ENCODE assay signal across 8 mouse cellular contexts in genomic region chr14:75565534-75566140, GRCm38 (mm10). TPM values are rescaled to one million over a fixed set of nuclear protein-coding genes. Genes with fewer than 3 reads are reported as not detected.
DNase-seq lines count a peak whose midpoint lies in the region; ATAC-seq and TF ChIP-seq lines count a peak whose summit lies in the region.

No protein-coding gene starts in this region.

- TF ChIP-seq CTCF in left cerebral cortex, adult 2 months (IDR thresholded peaks at IDR 0.05): no peak; the same call in 1 of the 2 replicates

- no peak overlapping the region for H3K9ac ChIP-seq in forebrain, embryonic 15.5 days (replicated peaks)
- H3K9ac ChIP-seq in hindbrain, embryonic 15.5 days: no peak overlapping the region
- no peak overlapping the region for H3K9ac ChIP-seq in neural tube, embryonic 14.5 days (replicated peaks; ENCODE audit: low read depth, low read length)

- intact Hi-C loops in left cerebral cortex, adult 2 months (cut with DNase I): no loop called here

- ATAC-seq in forebrain, embryonic 15.5 days (replicated peaks): peak; percentile 91
- peak; percentile 90 for ATAC-seq in hindbrain, embryonic 15.5 days (ENCODE audit: low FRiP score, low read depth)
- ATAC-seq in neural tube, embryonic 14.5 days (ENCODE audit: low read depth): peak; percentile 87
- no peak for ATAC-seq in erythroid progenitor cell, adult 5-6 weeks (replicated peaks; ENCODE audit: low FRiP score, poor library complexity, severe bottlenecking)

- peak overlapping the region; percentile 13 for H3K4me2 ChIP-seq in forebrain, embryonic 15.5 days (replicated peaks)
- 0 out of 2 replicates have a peak overlapping the region, but pooled peaks have one; percentile 12 for H3K4me2 ChIP-seq in hindbrain, embryonic 15.5 days
- H3K4me2 ChIP-seq in neural tube, embryonic 14.5 days (ENCODE audit: low read depth, low read length): no peak overlapping the region

- H3K27me3 ChIP-seq in forebrain, embryonic 15.5 days: no peaks in the 10 kb centered on the region
- H3K27me3 ChIP-seq in hindbrain, embryonic 15.5 days: no peaks in the 10 kb centered on the region
- H3K27me3 ChIP-seq in neural tube, embryonic 14.5 days (ENCODE audit: control insufficient read depth, insufficient read depth, low read length): no peaks in the 10 kb centered on the region

- peaks cover 24% of the 10 kb centered on the region for H3K4me1 ChIP-seq in forebrain, embryonic 15.5 days
- peaks cover 23% of the 10 kb centered on the region for H3K4me1 ChIP-seq in hindbrain, embryonic 15.5 days (replicated peaks)
- H3K4me1 ChIP-seq in neural tube, embryonic 14.5 days (ENCODE audit: control insufficient read depth, insufficient read depth, low read length): peaks cover 11% of the 10 kb centered on the region

- H3K9me3 ChIP-seq in forebrain, embryonic 15.5 days: no peaks in the 10 kb centered on the region
- H3K9me3 ChIP-seq in hindbrain, embryonic 15.5 days: no peaks in the 10 kb centered on the region
- no peaks in the 10 kb centered on the region for H3K9me3 ChIP-seq in neural tube, embryonic 14.5 days (ENCODE audit: control insufficient read depth, low read length)

- peak; percentile 78 for DNase-seq in MN1 (ENCODE audit: low spot score)
- DNase-seq in adrenal gland, postnatal 25 days: peak; percentile 74
- peak; percentile 53 to 63 for DNase-seq in left cerebral cortex, adult 2 months (ENCODE audit: extremely low spot score in 1 of 2, low spot score in 2 of 2)
- DNase-seq in urinary bladder, postnatal 36 days (ENCODE audit: low spot score in 2 of 2): peak; percentile 3 to 31

- no peaks in the 10 kb centered on the region for H3K36me3 ChIP-seq in forebrain, embryonic 15.5 days
- no peaks in the 10 kb centered on the region for H3K36me3 ChIP-seq in hindbrain, embryonic 15.5 days
- H3K36me3 ChIP-seq in neural tube, embryonic 14.5 days (ENCODE audit: control insufficient read depth, insufficient read depth, low read length): no peaks in the 10 kb centered on the region

- 16% methylated on average over 14 of the region's 14 CpGs for WGBS in forebrain, embryonic 15.5 days
- WGBS in hindbrain, embryonic 15.5 days: 18% methylated on average over 14 of the region's 14 CpGs
- WGBS in neural tube, embryonic 14.5 days: 18% methylated on average over 14 of the region's 14 CpGs

- no peak overlapping the region for H3K4me3 ChIP-seq in forebrain, embryonic 15.5 days
- no peak overlapping the region for H3K4me3 ChIP-seq in hindbrain, embryonic 15.5 days
- no peak overlapping the region for H3K4me3 ChIP-seq in left cerebral cortex, adult 2 months
- no peak overlapping the region for H3K4me3 ChIP-seq in neural tube, embryonic 14.5 days (ENCODE audit: low read depth, low read length)

- H3K27ac ChIP-seq in forebrain, embryonic 15.5 days (replicated peaks): peak overlapping the region; percentile 79
- peak overlapping the region; percentile 72 for H3K27ac ChIP-seq in hindbrain, embryonic 15.5 days (replicated peaks)
- no peak overlapping the region for H3K27ac ChIP-seq in left cerebral cortex, adult 2 months
- H3K27ac ChIP-seq in neural tube, embryonic 14.5 days (ENCODE audit: low read depth, low read length): peak overlapping the region; percentile 13; the same call in 1 of the 2 replicates

RNA-seq across cellular contexts. Expression of gene Spert, which starts 27.3 kb away (rescaled TPM):
- not detected in 2 replicates for total RNA-seq in adrenal gland, postnatal 25 days (2021)
- not detected in 2 replicates for polyA plus RNA-seq in forebrain, embryonic 15.5 days (2015; fragmentation: Nextera tagmentation; extraction: Ambion mirVana)
- polyA plus RNA-seq in hindbrain, embryonic 15.5 days (2015; fragmentation: Nextera tagmentation; extraction: Ambion mirVana): not detected in 2 replicates
- total RNA-seq in left cerebral cortex, adult 2 months (2021): not detected
- polyA plus RNA-seq in neural tube, embryonic 14.5 days (2014; fragmentation: Nextera tagmentation; extraction: Ambion mirVana): not detected in 2 replicates
- total RNA-seq in erythroid progenitor cell, adult 5-6 weeks (2015; ENCODE audit: low replicate concordance): not detected in 2 replicates
- total RNA-seq in erythroid progenitor cell, adult 5-6 weeks (2017; ENCODE audit: low replicate concordance): not detected in 2 replicates

Comparison
In these comparisons a context has a peak if more than half of its experiments do, and no peak if none do; other contexts are left out.
1. DNase-seq: peak in every context shown above with its lines; median percentile 78 in MN1; 74 in adrenal gland, postnatal 25 days; 58 in left cerebral cortex, adult 2 months; 17 in urinary bladder, postnatal 36 days.